Mouse (Mus musculus) midbrain, embryonic 11.5 days (tissue): Measurements from ENCODE around the gene Atp1a2. TPM values are rescaled to one million over a fixed set of nuclear protein-coding genes. Genes with fewer than 3 reads are reported as not detected.

Source experiments
- ATAC-seq: fragments of 200-750 bp; cut with Nextera tagmentation; 2 replicates; pipeline ENCODE4 v1.8.0; 2017; ENCODE audit warnings: moderate TSS enrichment, moderate library complexity; ENCODE audit not compliant: low FRiP score
- DNase-seq: peaks from one replicate; pipeline ENCODE4 v3.0.0; 2015; ENCODE audit warnings: low spot score; ENCODE audit errors: missing footprints
- H3K27ac ChIP-seq: fragments of 300-500 bp; sonication (generic); 2 replicates; pipeline ENCODE4 v1.5.1; 2014; ENCODE audit warnings: low read depth, low read length
- H3K27me3 ChIP-seq: fragments of 300-500 bp; sonication (generic); 2 replicates; pipeline ENCODE4 v1.6.1; 2014; ENCODE audit warnings: mild to moderate bottlenecking, low read length, moderate library complexity, mixed read lengths; ENCODE audit not compliant: control insufficient read depth, insufficient read depth
- H3K36me3 ChIP-seq: fragments of 300-500 bp; sonication (generic); 2 replicates; pipeline ENCODE4 v1.6.1; 2014; ENCODE audit warnings: mild to moderate bottlenecking, low read length, moderate library complexity, mixed read lengths; ENCODE audit not compliant: control insufficient read depth, insufficient read depth
- H3K4me1 ChIP-seq: fragments of 300-500 bp; sonication (generic); 2 replicates; pipeline ENCODE4 v1.6.1; 2014; ENCODE audit warnings: low read length; ENCODE audit not compliant: control insufficient read depth, insufficient read depth
- H3K4me2 ChIP-seq: fragments of 300-500 bp; sonication (generic); 2 replicates; pipeline ENCODE4 v1.6.1; 2014; ENCODE audit warnings: mild to moderate bottlenecking, moderate library complexity
- H3K4me3 ChIP-seq: fragments of 300-500 bp; sonication (generic); 2 replicates; pipeline ENCODE4 v1.5.1; 2014; ENCODE audit warnings: low read depth, low read length
- H3K9ac ChIP-seq: fragments of 300-500 bp; sonication (generic); 2 replicates; pipeline ENCODE4 v1.6.1; 2014; ENCODE audit warnings: low read length
- H3K9me3 ChIP-seq: fragments of 300-500 bp; sonication (generic); 2 replicates; pipeline ENCODE4 v1.6.1; 2016; ENCODE audit warnings: low read length; ENCODE audit not compliant: control insufficient read depth
- WGBS: fragments of 180-500 bp; shearing (Covaris S2); extraction: QIAGEN DNeasy Blood & Tissue Kit; methylation state at CpG from one replicate; pipeline ENCODE4 v1.1.7; 2014; 5-methylcytosine and 5-hydroxymethylcytosine counted together
- polyA plus RNA-seq: library from polyadenylated mRNA; unstranded; fragments of >200 nt; fragmentation: Nextera tagmentation; extraction: Ambion mirVana; gene quantifications from 2 replicates; pipeline ENCODE4 v1.2.1, GENCODE M21; 2014

Atp1a2 gene
- polyA plus RNA-seq, 1 experiment from 2014 or later: 1.4 TPM

DNA sequence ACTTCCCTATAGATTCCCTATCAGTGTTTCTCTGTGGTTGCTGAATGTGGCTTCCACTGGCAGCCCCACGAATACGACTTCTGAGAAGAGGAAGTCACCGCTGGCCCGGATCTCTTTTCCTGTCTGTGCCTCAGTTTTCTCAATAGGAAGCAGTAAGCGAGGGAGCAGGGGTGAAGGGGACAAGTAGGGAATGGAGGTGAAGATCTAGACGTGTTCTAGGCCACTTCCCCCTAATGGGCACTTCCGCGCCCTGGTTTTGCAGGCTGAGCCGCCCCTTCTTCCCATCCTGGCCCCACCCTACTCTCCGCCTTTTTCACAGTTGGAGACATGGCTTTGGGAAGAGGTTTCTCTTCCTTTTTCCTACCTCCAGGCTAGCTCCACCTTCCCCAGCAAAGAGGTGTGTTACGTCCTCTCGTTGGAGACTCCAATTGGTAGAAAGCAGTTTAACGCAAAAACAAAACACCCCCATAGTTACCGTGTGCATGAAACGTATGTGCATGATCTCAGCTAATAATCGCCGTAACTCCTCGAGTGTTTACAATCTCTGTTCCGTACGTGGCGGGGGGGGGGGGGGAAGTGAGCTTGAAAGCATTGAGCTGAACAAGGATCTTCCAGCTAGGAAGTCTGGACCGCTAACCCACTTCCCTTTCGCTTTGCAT lies 13.5 kb upstream of the Atp1a2 start:
- Histone ChIP-seq H3K36me3 (no peaks in the 10 kb centered on the region), H3K27me3 (no peaks in the 10 kb centered on the region; the same call in 1 of the 2 replicates), H3K4me3 (peak overlapping the region; percentile 72), H3K27ac (peak overlapping the region; percentile 41; the same call in 1 of the 2 replicates), H3K4me2 (peak overlapping the region; percentile 88), H3K9ac (peak overlapping the region; percentile 73), H3K9me3 (no peaks in the 10 kb centered on the region), H3K4me1 (peaks cover 35% of the 10 kb centered on the region)
- WGBS: 8% methylated on average over 23 of the region's 23 CpGs
- no peak for ATAC-seq
- peak; percentile 89 for DNase-seq

DNA sequence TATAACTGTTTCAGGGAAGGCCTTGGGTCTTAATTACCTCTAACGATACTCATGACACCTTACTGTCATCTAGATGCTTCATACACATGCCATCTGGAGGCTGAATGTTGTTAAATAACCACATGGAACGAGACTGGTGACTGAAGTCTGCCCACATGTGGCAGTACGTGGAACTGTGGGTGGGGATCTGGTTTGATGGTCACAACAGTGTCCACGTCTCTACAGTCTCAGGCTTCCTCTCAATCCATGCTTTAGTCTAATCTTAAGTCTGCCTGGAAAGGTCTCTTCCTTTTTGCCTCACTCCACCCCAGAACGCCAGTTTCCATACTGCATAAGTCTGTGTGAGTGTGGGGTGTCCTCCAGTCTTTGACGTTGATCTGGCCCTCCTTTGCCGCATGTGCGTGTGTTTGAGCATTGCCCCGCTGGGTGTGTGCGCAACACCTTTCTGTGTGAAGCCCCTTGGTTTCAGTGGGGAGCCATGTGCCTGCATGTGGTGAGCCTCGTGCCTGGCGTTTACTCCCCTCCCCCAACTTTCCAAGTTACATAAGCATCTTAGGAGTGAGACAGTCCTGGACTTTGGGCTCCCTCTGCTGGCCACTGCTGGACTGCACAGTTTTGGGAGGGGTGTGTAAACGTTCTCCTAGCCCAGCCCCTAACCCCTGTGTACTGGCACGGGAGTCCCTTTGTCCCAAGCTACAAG lies 12.0 kb upstream of the Atp1a2 start:
- H3K4me2 ChIP-seq: peak overlapping the region; percentile 48
- peak overlapping the region; percentile 63 for H3K9ac ChIP-seq
- WGBS: 4% methylated on average over 14 of the region's 14 CpGs
- H3K27me3 ChIP-seq: no peaks in the 10 kb centered on the region; the same call in 1 of the 2 replicates
- H3K9me3 ChIP-seq: no peaks in the 10 kb centered on the region
- H3K27ac ChIP-seq: 0 out of 2 replicates have a peak overlapping the region, but pooled peaks have one; percentile 26
- H3K36me3 ChIP-seq: no peaks in the 10 kb centered on the region
- H3K4me1 ChIP-seq: peaks cover 31% of the 10 kb centered on the region
- no peak overlapping the region; the same call in 1 of the 2 replicates for H3K4me3 ChIP-seq
- ATAC-seq (peak; percentile 71), DNase-seq (peak; percentile 100)

DNA sequence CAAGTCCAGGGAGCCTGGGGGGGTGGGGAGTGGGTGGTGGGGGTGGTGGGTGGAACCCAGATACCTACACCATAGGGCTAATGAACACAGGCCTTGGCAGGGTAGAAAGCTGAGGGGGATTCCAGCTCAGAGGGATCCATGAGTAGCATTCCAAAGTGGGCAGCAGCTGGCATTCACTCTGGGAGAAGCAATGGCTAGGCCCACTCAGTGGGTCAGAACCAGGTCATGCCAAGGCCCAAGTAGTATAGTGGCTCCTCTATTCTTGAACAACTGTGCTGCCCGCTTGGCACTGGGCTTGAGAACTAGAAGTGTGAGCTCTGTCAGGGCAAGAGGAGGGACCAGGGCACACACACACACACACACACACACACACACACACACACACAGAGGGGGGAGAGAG lies 10.5 kb upstream of the Atp1a2 start:
- H3K9ac ChIP-seq: 0 out of 2 replicates have a peak overlapping the region, but pooled peaks have one; percentile 4
- 90% methylated on average over 1 of the region's 1 CpGs for WGBS
- no peaks in the 10 kb centered on the region for H3K36me3 ChIP-seq
- H3K27ac ChIP-seq: no peak overlapping the region
- H3K9me3 ChIP-seq: no peaks in the 10 kb centered on the region
- H3K4me1 ChIP-seq: peaks cover 20% of the 10 kb centered on the region
- DNase-seq (no peak), ATAC-seq (no peak)
- no peaks in the 10 kb centered on the region; the same call in 1 of the 2 replicates for H3K27me3 ChIP-seq
- no peak overlapping the region for H3K4me3 ChIP-seq
- no peak overlapping the region for H3K4me2 ChIP-seq

DNA sequence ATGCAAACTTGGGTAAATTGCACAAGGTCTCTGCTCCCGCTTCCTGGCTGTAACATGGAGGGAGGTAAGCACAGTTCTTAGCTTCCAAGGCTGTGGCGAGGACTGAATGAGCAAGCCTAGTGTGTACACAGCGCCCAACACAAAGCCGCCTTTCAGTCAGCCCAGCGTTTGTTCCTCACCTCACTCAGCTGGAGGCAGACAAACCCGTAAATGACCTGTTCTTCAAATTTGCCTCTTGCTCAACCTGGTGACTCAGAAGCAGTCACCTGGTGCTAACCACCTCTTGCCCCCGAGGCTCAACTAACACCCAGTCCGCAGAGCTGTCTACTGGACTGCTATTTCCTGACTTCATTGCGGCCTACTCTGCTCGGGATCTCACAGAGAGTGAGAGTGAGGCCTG lies 10.1 kb upstream of the Atp1a2 start:
- WGBS: 67% methylated on average over 10 of the region's 10 CpGs
- Histone ChIP-seq H3K27ac (no peak overlapping the region), H3K4me2 (no peak overlapping the region), H3K36me3 (no peaks in the 10 kb centered on the region), H3K27me3 (no peaks in the 10 kb centered on the region; the same call in 1 of the 2 replicates), H3K9me3 (no peaks in the 10 kb centered on the region), H3K4me1 (peaks cover 20% of the 10 kb centered on the region), H3K4me3 (no peak overlapping the region), H3K9ac (0 out of 2 replicates have a peak overlapping the region, but pooled peaks have one; percentile 4)
- no peak for DNase-seq
- ATAC-seq: no peak

DNA sequence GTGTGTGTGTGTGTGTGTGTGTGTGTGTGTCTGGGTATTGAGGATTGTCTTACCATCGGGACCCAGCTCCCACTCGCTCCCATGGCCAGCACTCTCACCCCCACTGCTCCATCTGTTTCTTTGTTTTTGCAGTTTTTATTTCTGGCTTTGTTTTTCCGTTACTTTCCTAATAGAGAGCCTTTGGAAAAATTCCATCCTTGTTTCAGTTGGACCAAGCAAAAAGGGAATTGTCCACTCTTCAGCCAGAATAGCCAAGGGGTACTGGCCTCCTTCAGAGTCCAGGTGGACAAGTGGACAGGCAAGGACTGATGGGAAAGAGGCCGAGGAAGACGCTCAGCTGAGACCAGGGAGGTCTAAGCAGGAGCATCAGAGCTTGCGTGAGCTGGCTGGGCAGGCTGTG lies 9.0 kb upstream of the Atp1a2 start:
- no peaks in the 10 kb centered on the region for H3K36me3 ChIP-seq
- no peak overlapping the region for H3K4me3 ChIP-seq
- ATAC-seq: no peak
- H3K9me3 ChIP-seq: no peaks in the 10 kb centered on the region
- no peaks in the 10 kb centered on the region; the same call in 1 of the 2 replicates for H3K27me3 ChIP-seq
- no peak for DNase-seq
- H3K4me2 ChIP-seq: no peak overlapping the region
- H3K27ac ChIP-seq: no peak overlapping the region
- no peak overlapping the region for H3K9ac ChIP-seq
- H3K4me1 ChIP-seq: peaks cover 24% of the 10 kb centered on the region
- 80% methylated on average over 6 of the region's 6 CpGs for WGBS

DNA sequence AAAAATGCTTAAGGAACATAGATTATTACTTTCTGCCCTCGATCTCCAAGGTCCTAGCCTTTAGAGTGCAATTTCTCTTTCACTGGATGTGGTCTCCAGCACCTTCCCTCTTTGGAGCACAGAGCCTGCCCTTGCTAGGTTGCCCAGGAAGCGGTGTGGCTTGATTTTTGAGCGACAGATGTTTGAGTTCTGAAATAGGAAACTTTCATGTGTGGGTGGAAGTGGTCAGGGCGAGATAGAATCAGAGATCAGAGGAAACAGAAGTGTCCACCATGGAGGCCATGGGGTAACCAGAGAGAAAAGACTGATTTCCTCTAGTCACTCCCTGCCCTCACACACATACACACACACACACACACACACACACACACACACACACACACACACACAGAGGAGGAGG lies 8.3 kb upstream of the Atp1a2 start:
- Histone ChIP-seq H3K36me3 (no peaks in the 10 kb centered on the region), H3K9me3 (no peaks in the 10 kb centered on the region), H3K27me3 (no peaks in the 10 kb centered on the region; the same call in 1 of the 2 replicates), H3K9ac (no peak overlapping the region), H3K4me3 (no peak overlapping the region), H3K4me1 (peaks cover 23% of the 10 kb centered on the region), H3K27ac (no peak overlapping the region), H3K4me2 (no peak overlapping the region)
- ATAC-seq (no peak), DNase-seq (no peak)
- WGBS: 81% methylated on average over 4 of the region's 4 CpGs

DNA sequence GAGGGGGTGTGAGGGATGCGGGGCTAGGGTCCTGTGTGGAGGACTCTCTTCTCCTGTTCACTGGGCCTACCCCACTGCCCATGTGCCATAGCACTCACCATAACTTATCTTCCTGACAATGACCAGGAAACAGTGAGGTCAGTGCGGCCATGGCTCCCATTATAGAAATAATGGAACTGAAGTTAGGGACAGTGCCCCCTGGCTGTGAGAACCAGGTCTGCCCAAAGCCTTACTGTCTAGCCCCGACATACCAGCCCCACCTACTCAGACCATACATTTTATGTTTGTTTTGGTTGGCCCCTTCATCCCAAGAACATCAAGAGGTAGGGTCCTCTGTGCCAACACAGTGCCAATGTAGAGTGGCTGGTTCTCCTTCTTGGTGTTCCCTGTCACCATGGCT lies 7.8 kb upstream of the Atp1a2 start:
- no peaks in the 10 kb centered on the region; the same call in 1 of the 2 replicates for H3K27me3 ChIP-seq
- no peaks in the 10 kb centered on the region for H3K9me3 ChIP-seq
- no peak overlapping the region for H3K4me2 ChIP-seq
- ATAC-seq (no peak), DNase-seq (no peak)
- no peak overlapping the region for H3K27ac ChIP-seq
- peaks cover 26% of the 10 kb centered on the region for H3K4me1 ChIP-seq
- 78% methylated on average over 3 of the region's 3 CpGs for WGBS
- H3K9ac ChIP-seq: no peak overlapping the region
- no peak overlapping the region for H3K4me3 ChIP-seq
- no peaks in the 10 kb centered on the region for H3K36me3 ChIP-seq

DNA sequence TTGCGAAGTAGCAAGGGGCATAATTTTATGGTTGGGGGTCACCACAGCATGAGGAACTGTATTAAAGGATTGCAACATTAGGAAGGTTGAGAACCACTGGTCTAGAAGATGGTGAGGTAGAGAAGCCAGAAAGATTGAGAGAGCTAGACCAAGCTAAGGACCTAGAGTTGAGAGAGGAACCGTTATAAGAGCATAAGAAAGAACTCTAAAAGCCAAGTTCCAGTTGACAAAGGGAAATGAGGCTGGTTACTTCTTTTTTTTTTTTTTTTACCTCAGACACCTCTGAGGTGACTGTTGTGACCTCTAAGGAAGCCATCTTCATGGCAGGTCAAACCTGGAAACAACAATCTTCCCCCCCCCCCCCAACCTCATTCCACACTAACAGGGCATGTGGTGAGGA lies 7.3 kb upstream of the Atp1a2 start:
- ATAC-seq (no peak), DNase-seq (no peak)
- Histone ChIP-seq H3K4me2 (no peak overlapping the region), H3K9ac (no peak overlapping the region), H3K4me1 (peaks cover 26% of the 10 kb centered on the region), H3K4me3 (no peak overlapping the region), H3K27ac (no peak overlapping the region), H3K9me3 (no peaks in the 10 kb centered on the region), H3K27me3 (no peaks in the 10 kb centered on the region; the same call in 1 of the 2 replicates), H3K36me3 (no peaks in the 10 kb centered on the region)
- WGBS: 92% methylated on average over 2 of the region's 2 CpGs

DNA sequence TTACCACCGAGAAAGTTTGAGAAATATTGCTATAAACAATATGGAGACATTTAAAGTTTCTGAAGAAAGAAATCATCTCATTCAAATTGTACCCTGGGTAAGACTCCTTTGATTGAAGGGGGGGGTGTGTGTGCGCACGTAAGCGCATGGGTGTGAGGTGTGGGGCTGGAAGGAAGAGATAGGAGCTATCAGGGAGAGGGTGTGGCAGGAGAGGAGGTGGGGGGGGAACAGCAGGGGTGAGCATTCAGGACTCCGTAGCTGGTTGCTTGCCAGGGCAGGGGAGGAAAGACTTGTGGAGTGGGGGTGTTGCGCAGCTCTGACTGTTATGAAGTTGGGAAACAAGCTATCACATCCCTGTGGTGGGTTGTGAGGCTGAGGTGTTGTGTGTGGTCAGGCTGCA lies 6.6 kb upstream of the Atp1a2 start:
- no peak overlapping the region for H3K9ac ChIP-seq
- no peak for DNase-seq
- no peak for ATAC-seq
- H3K27me3 ChIP-seq: no peaks in the 10 kb centered on the region; the same call in 1 of the 2 replicates
- no peak overlapping the region for H3K27ac ChIP-seq
- H3K36me3 ChIP-seq: no peaks in the 10 kb centered on the region
- H3K4me3 ChIP-seq: no peak overlapping the region
- H3K4me1 ChIP-seq: peaks cover 24% of the 10 kb centered on the region
- H3K9me3 ChIP-seq: no peaks in the 10 kb centered on the region
- H3K4me2 ChIP-seq: no peak overlapping the region
- WGBS: 74% methylated on average over 6 of the region's 6 CpGs
